Mouse (Mus musculus): Measurements from ENCODE around the gene Atf5. TPM values are rescaled to one million over a fixed set of nuclear protein-coding genes. Genes with fewer than 3 reads are reported as not detected.

Gene Atf5
- polyA plus RNA-seq (2015; fragmentation: Nextera tagmentation; extraction: Ambion mirVana), result 7.3 and 7.7 TPM in 2 replicates

- TF ChIP-seq EP300 (optimal IDR thresholded peaks at IDR 0.05) (no peak), CTCF (IDR thresholded peaks at IDR 0.05; ENCODE audit: low read depth) (no peak)
- DNase-seq (ENCODE audit: low spot score), result peak; percentile 73
- no peaks in the 10 kb centered on the region for H3K9me3 ChIP-seq (ENCODE audit: control insufficient read depth, low read length)
- H3K27me3 ChIP-seq (ENCODE audit: control insufficient read depth, insufficient read depth, low read length), result no peaks in the 10 kb centered on the region
- under 1% methylated on average over 45 of the region's 57 CpGs for WGBS
- ATAC-seq (ENCODE audit: low FRiP score, low TSS enrichment), result peak; percentile 31
- H3K9ac ChIP-seq (ENCODE audit: low read length), result peak within 1 kb of the TSS; percentile 95
- H3K4me3 ChIP-seq (ENCODE audit: low read depth, low read length), result peak within 1 kb of the TSS; percentile 82
- peak within 1 kb of the TSS; percentile 80 for H3K4me2 ChIP-seq (replicated peaks; ENCODE audit: low read depth)
- no peaks in the 10 kb centered on the region for H3K36me3 ChIP-seq (ENCODE audit: control insufficient read depth, insufficient read depth, low read length)
- H3K4me1 ChIP-seq (replicated peaks; ENCODE audit: control insufficient read depth, insufficient read depth), result peaks cover 16% of the 10 kb centered on the region
- H3K27ac ChIP-seq (replicated peaks), result peak within 1 kb of the TSS; percentile 98
Observed at GRCm38 (mm10) chr7:44816470-44817021, at the start of gene Atf5. Gene Atf5, minus strand, starts transcription at chr7:44816658.

GRCm38 (mm10) chr7:44864595-44865542 is 48.4 kb upstream of the Atf5 start:
- Histone ChIP-seq H3K36me3 (ENCODE audit: control insufficient read depth, insufficient read depth, low read length) (peaks cover 27% of the 10 kb centered on the region), H3K27ac (replicated peaks) (peak overlapping the region; percentile 100), H3K4me2 (replicated peaks; ENCODE audit: low read depth) (no peak overlapping the region), H3K27me3 (ENCODE audit: control insufficient read depth, insufficient read depth, low read length) (no peaks in the 10 kb centered on the region), H3K4me1 (replicated peaks; ENCODE audit: control insufficient read depth, insufficient read depth) (peaks cover 23% of the 10 kb centered on the region), H3K9ac (ENCODE audit: low read length) (no peak overlapping the region), H3K9me3 (ENCODE audit: control insufficient read depth, low read length) (no peaks in the 10 kb centered on the region), H3K4me3 (ENCODE audit: low read depth, low read length) (no peak overlapping the region)
- DNase-seq (ENCODE audit: low spot score) (peak; percentile 41), ATAC-seq (ENCODE audit: low FRiP score, low TSS enrichment) (no peak)
- 74% methylated on average over 24 of the region's 24 CpGs for WGBS
- no peak for TF ChIP-seq EP300 (optimal IDR thresholded peaks at IDR 0.05)
- TF ChIP-seq CTCF (IDR thresholded peaks at IDR 0.05; ENCODE audit: low read depth), result 0 out of 2 replicates have a peak, but pooled peaks have one; percentile 2

GRCm38 (mm10) chr7:44863982-44864494 is 47.6 kb upstream of the Atf5 start:
- ATAC-seq (ENCODE audit: low FRiP score, low TSS enrichment) (no peak), DNase-seq (ENCODE audit: low spot score) (no peak)
- no peak overlapping the region for H3K9ac ChIP-seq (ENCODE audit: low read length)
- H3K9me3 ChIP-seq (ENCODE audit: control insufficient read depth, low read length), result no peaks in the 10 kb centered on the region
- no peak overlapping the region for H3K27ac ChIP-seq (replicated peaks)
- no peak overlapping the region for H3K4me2 ChIP-seq (replicated peaks; ENCODE audit: low read depth)
- no peaks in the 10 kb centered on the region for H3K27me3 ChIP-seq (ENCODE audit: control insufficient read depth, insufficient read depth, low read length)
- no peak for TF ChIP-seq EP300 (optimal IDR thresholded peaks at IDR 0.05)
- TF ChIP-seq CTCF (IDR thresholded peaks at IDR 0.05; ENCODE audit: low read depth), result no peak
- no peak overlapping the region for H3K4me3 ChIP-seq (ENCODE audit: low read depth, low read length)
- peaks cover 27% of the 10 kb centered on the region for H3K36me3 ChIP-seq (ENCODE audit: control insufficient read depth, insufficient read depth, low read length)
- H3K4me1 ChIP-seq (replicated peaks; ENCODE audit: control insufficient read depth, insufficient read depth), result peaks cover 23% of the 10 kb centered on the region
- WGBS, result 82% methylated on average over 11 of the region's 11 CpGs

- no peak overlapping the region for H3K4me3 ChIP-seq (ENCODE audit: low read depth, low read length)
- DNase-seq (ENCODE audit: low spot score) (no peak), ATAC-seq (ENCODE audit: low FRiP score, low TSS enrichment) (no peak)
- WGBS, result 83% methylated on average over 14 of the region's 14 CpGs
- H3K9ac ChIP-seq (ENCODE audit: low read length), result no peak overlapping the region
- H3K4me1 ChIP-seq (replicated peaks; ENCODE audit: control insufficient read depth, insufficient read depth), result peaks cover 23% of the 10 kb centered on the region
- TF ChIP-seq EP300 (optimal IDR thresholded peaks at IDR 0.05), result no peak
- no peak overlapping the region for H3K4me2 ChIP-seq (replicated peaks; ENCODE audit: low read depth)
- no peaks in the 10 kb centered on the region for H3K27me3 ChIP-seq (ENCODE audit: control insufficient read depth, insufficient read depth, low read length)
- no peak overlapping the region for H3K27ac ChIP-seq (replicated peaks)
- H3K9me3 ChIP-seq (ENCODE audit: control insufficient read depth, low read length), result no peaks in the 10 kb centered on the region
- H3K36me3 ChIP-seq (ENCODE audit: control insufficient read depth, insufficient read depth, low read length), result peaks cover 27% of the 10 kb centered on the region
Observed at GRCm38 (mm10) chr7:44863210-44863609, 46.8 kb upstream of the Atf5 start.

- H3K9ac ChIP-seq (ENCODE audit: low read length), result no peak overlapping the region
- ATAC-seq (ENCODE audit: low FRiP score, low TSS enrichment) (no peak), DNase-seq (ENCODE audit: low spot score) (no peak)
- H3K9me3 ChIP-seq (ENCODE audit: control insufficient read depth, low read length), result no peaks in the 10 kb centered on the region
- no peak overlapping the region for H3K27ac ChIP-seq (replicated peaks)
- peaks cover 27% of the 10 kb centered on the region for H3K36me3 ChIP-seq (ENCODE audit: control insufficient read depth, insufficient read depth, low read length)
- no peak for TF ChIP-seq CTCF (IDR thresholded peaks at IDR 0.05; ENCODE audit: low read depth)
- no peak for TF ChIP-seq EP300 (optimal IDR thresholded peaks at IDR 0.05)
- no peaks in the 10 kb centered on the region for H3K27me3 ChIP-seq (ENCODE audit: control insufficient read depth, insufficient read depth, low read length)
- peaks cover 19% of the 10 kb centered on the region for H3K4me1 ChIP-seq (replicated peaks; ENCODE audit: control insufficient read depth, insufficient read depth)
- WGBS, result 69% methylated on average over 8 of the region's 8 CpGs
- no peak overlapping the region for H3K4me3 ChIP-seq (ENCODE audit: low read depth, low read length)
- H3K4me2 ChIP-seq (replicated peaks; ENCODE audit: low read depth), result no peak overlapping the region
Observed at GRCm38 (mm10) chr7:44862434-44862833, 46.0 kb upstream of the Atf5 start.

Data from stomach, postnatal 0 days (tissue).